Mouse (Mus musculus): ENCODE data around the gene Scn8a. TPM values are rescaled to one million over a fixed set of nuclear protein-coding genes. Genes with fewer than 3 reads are reported as not detected.
A peak's percentile ranks its signal among the peaks of the same experiment; 100 is the strongest.

Gene Scn8a
- polyA plus RNA-seq, 1 experiment from 2014 or later = 13.2 TPM

DNA sequence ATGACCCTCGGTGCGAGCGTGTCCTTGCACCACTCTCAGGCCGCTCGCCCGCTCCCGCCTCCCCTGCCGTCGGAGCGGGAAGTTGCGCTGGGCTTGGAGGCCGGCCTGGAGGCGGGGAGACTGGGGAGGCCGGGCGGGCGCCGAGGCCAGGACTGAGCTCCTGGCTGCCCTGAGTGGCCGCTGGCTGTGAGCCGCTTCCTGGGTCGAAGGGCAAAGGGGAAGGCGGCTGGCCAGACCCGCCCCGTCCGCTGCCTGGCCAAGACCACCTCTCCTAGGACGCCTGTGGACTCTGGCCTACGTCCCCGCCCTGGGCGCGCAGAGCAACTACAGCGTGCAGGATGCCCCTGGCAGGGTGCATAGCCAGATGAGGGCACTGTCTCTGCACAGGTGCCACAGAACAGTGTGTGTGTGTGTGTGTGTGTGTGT, 209.1 kb downstream of the Scn8a start:
- DNase-seq (ENCODE audit: low read depth, low spot score) (no peak), ATAC-seq (peak; percentile 81)
- POLR2A ChIA-PET = interaction anchor here (0.7 to 1.3 kb wide), 3 partner anchors 18 to 574 kb away, joined by 3 to 4 read pairs (median 3); no protein-coding TSS in a partner anchor
- no peak for TF ChIP-seq CTCF (IDR thresholded peaks at IDR 0.05)
- in situ Hi-C loops (cut with MboI; ENCODE audit: low pct_unique_long_range_greater_than_20kb) = no loop called here
- H3K27me3 ChIP-seq = no peaks in the 10 kb centered on the region
- CTCF ChIA-PET = interaction anchor here (0.9 kb wide), 1 partner anchor 12 kb away, joined by 3 read pairs; no protein-coding TSS in a partner anchor

DNA sequence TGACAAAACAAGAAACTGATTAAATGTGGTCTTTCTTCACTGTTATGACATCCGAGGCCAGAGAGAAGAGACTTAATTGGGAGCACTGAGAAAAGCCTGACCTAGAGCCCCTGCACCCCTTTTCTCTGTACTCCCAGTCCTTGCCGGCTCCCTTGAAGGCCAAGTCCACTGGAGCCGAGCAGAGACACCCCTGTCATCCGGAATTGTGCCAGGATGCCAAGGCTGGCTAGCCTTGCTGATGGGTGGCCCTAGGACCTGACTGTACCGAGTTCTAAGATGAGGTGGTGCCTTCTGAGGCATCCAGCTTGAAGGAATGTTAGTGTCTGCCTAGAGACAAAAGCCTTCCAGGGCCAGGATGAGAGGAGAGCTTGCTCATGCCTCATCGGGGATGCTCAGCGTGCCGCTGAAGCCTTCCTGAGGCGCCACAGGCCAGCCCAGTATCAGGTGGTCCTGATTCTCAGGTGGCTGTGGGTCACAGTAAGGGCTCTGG, 210.4 kb downstream of the Scn8a start:
- ChIA-PET POLR2A (interaction anchor here (0.6 kb wide), 1 partner anchor 12 kb away, joined by 3 read pairs; no protein-coding TSS in a partner anchor), CTCF (no interaction called here)
- TF ChIP-seq CTCF (IDR thresholded peaks at IDR 0.05) = no peak

DNA sequence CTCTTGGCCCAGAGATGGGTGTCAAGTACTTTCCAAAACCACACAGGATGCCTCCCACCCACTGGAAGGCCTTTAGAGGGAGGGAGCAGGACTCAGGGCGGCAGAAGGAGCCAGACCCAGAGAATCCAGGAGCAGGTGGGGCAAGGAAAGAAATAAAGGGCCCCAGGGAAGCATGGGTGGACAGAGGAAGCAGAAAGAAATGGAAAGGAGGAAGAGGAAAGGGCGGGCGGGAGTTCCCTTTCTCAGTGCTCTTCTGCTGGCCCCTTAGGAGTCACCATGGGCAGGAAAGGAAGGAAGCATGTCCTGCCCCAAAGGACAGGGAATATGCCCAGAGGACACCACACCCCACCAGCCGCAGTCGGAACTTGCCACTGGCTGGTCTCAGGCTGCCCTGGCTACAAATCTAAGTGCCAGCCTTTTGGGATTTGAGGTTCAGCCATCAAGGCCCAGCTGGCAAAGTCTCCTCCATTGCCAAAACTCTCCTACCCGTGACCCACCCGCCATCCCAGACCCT, 211.4 kb downstream of the Scn8a start:
- DNase-seq (ENCODE audit: low read depth, low spot score) = no peak
- ChIA-PET CTCF (no interaction called here), POLR2A (no interaction called here)
- in situ Hi-C loops (cut with MboI; ENCODE audit: low pct_unique_long_range_greater_than_20kb) = no loop called here
- TF ChIP-seq CTCF (IDR thresholded peaks at IDR 0.05) = no peak
- ATAC-seq = no peak
- no peaks in the 10 kb centered on the region for H3K27me3 ChIP-seq

More for the DNA sequence above, 210.4 kb downstream of the Scn8a start:
- no peak for ATAC-seq
- no peaks in the 10 kb centered on the region for H3K27me3 ChIP-seq
- in situ Hi-C loops (cut with MboI; ENCODE audit: low pct_unique_long_range_greater_than_20kb) = no loop called here
- DNase-seq (ENCODE audit: low read depth, low spot score) = no peak

- ChIA-PET POLR2A (no interaction called here), CTCF (no interaction called here)
- H3K27me3 ChIP-seq = no peaks in the 10 kb centered on the region
- no peak for TF ChIP-seq CTCF (IDR thresholded peaks at IDR 0.05)
- DNase-seq (ENCODE audit: low read depth, low spot score) (no peak), ATAC-seq (no peak)
- in situ Hi-C loops (cut with MboI; ENCODE audit: low pct_unique_long_range_greater_than_20kb) = no loop called here
Measured at GRCm38 (mm10) chr15:101082236-101082635, 212.6 kb downstream of the Scn8a start.

- POLR2A ChIA-PET = no interaction called here
- CTCF ChIA-PET = no interaction called here
- DNase-seq (ENCODE audit: low read depth, low spot score) (no peak), ATAC-seq (no peak)
- TF ChIP-seq CTCF (IDR thresholded peaks at IDR 0.05) = no peak
- in situ Hi-C loops (cut with MboI; ENCODE audit: low pct_unique_long_range_greater_than_20kb) = no loop called here
- no peaks in the 10 kb centered on the region for H3K27me3 ChIP-seq
Measured at GRCm38 (mm10) chr15:101084499-101084898, 214.8 kb downstream of the Scn8a start.

DNA sequence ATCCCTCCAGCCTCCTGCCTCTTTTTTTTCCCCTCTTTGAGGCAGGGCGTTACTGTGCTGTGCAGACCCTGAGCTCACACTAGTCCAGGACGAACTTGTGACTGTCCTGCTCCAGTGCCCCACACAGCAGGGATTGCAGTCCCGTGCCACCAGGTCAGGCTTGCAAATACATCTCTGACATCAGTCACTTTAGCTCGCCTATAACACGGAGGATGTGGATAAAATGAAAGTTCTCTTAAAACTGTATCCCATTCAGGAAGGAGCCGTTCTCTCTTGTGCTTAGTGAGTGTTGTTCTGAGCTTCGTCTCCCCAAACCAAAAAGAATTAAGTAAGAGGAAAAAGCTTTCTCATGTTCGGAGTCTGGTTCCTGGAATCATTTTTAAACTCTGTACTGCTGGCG, 216.8 kb downstream of the Scn8a start:
- CTCF ChIA-PET = no interaction called here
- TF ChIP-seq CTCF (IDR thresholded peaks at IDR 0.05) = no peak
- no peaks in the 10 kb centered on the region for H3K27me3 ChIP-seq
- POLR2A ChIA-PET = no interaction called here
- ATAC-seq = no peak
- in situ Hi-C loops (cut with MboI; ENCODE audit: low pct_unique_long_range_greater_than_20kb) = no loop called here
- DNase-seq (ENCODE audit: low read depth, low spot score) = no peak

GRCm38 (mm10) chr15:101086956-101087355, 217.3 kb downstream of the Scn8a start:
- ChIA-PET POLR2A (interaction anchor here (0.5 to 0.6 kb wide), 2 partner anchors 224 to 627 kb away, joined by 3 read pairs; no protein-coding TSS in a partner anchor), CTCF (no interaction called here)
- in situ Hi-C loops (cut with MboI; ENCODE audit: low pct_unique_long_range_greater_than_20kb) = no loop called here
- TF ChIP-seq CTCF (IDR thresholded peaks at IDR 0.05) = no peak
- no peaks in the 10 kb centered on the region for H3K27me3 ChIP-seq
- peak; percentile 72 for ATAC-seq
- DNase-seq (ENCODE audit: low read depth, low spot score) = peak; percentile 89

DNA sequence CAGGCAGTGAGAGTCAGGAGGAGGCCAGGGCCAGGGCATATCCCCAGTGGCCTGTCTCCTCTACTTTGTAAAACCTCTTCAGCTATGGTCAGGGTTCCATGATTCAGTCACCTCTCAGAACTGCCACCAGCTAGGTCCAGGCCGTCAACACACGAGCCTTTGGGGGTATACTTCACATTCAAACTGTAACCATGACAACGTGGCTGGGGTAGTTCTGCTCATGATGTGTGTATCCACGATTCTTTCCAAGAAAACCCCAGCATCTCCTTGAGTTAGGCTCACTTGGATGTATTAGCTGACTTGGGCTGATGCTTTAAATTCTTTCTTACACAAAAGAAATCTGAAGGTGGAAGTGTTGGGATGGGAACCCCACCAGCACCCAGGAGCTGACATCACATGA, 218.6 kb downstream of the Scn8a start:
- in situ Hi-C loops (cut with MboI; ENCODE audit: low pct_unique_long_range_greater_than_20kb) = no loop called here
- no peak for TF ChIP-seq CTCF (IDR thresholded peaks at IDR 0.05)
- ATAC-seq (no peak), DNase-seq (ENCODE audit: low read depth, low spot score) (no peak)
- H3K27me3 ChIP-seq = no peaks in the 10 kb centered on the region
- ChIA-PET CTCF (no interaction called here), POLR2A (interaction anchor here (0.6 kb wide), 1 partner anchor 12 kb away, joined by 3 read pairs; no protein-coding TSS in a partner anchor)

- DNase-seq (ENCODE audit: low read depth, low spot score) = no peak
- ChIA-PET CTCF (no interaction called here), POLR2A (interaction anchor here (0.7 kb wide), 1 partner anchor 24 kb away, joined by 3 read pairs; no protein-coding TSS in a partner anchor)
- in situ Hi-C loops (cut with MboI; ENCODE audit: low pct_unique_long_range_greater_than_20kb) = no loop called here
- no peak for ATAC-seq
- no peaks in the 10 kb centered on the region for H3K27me3 ChIP-seq
- TF ChIP-seq CTCF (IDR thresholded peaks at IDR 0.05) = no peak
Measured at GRCm38 (mm10) chr15:101091551-101091950, 221.9 kb downstream of the Scn8a start.

DNA sequence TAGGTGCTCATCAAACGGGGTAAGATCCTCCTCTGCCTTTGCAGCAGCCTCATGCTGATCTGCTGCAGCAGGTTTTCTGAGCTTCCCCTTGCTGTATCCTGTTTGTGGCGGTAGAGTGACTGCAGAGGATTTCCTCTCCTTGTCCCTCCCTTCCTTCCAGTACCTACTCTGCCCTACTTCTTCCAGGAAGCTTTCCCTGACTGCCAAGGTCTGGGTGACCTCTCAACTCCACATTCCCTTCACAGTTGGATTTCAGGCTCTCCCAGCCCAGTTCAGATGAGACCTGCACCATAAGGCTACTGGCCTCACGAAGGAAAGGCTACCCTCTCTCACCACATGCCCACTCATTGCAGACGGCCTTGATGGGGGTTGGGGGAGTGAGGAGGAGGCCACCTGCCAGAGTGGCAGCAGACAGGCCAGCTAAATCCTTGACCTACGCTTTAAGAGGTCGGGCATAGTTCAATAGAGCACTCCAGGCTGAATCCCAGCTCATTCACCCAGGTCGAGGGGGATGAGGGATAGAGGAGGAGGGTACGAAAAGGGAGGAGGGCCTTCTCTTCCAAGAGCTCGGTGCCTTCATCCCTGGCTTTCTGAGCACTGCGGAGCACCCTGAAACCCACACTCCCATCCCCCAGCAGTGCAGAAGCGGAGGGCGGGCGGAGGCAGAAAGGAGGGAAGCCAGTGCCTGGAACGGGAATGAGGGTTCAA, 222.6 kb downstream of the Scn8a start:
- ATAC-seq (no peak), DNase-seq (ENCODE audit: low read depth, low spot score) (no peak)
- in situ Hi-C loops (cut with MboI; ENCODE audit: low pct_unique_long_range_greater_than_20kb) = no loop called here
- TF ChIP-seq CTCF (IDR thresholded peaks at IDR 0.05) = no peak
- CTCF ChIA-PET = no interaction called here
- H3K27me3 ChIP-seq = no peaks in the 10 kb centered on the region
- POLR2A ChIA-PET = interaction anchor here (0.6 to 0.7 kb wide), 2 partner anchors 24 to 1400 kb away, joined by 3 to 5 read pairs; no protein-coding TSS in a partner anchor
